Mouse (Mus musculus): ENCODE measurements around the gene Gm12248. TPM values are rescaled to one million over a fixed set of nuclear protein-coding genes. Genes with fewer than 3 reads are reported as not detected.

Gene Gm12248
- total and polyA plus RNA-seq, 3 experiments = not detected

DNA sequence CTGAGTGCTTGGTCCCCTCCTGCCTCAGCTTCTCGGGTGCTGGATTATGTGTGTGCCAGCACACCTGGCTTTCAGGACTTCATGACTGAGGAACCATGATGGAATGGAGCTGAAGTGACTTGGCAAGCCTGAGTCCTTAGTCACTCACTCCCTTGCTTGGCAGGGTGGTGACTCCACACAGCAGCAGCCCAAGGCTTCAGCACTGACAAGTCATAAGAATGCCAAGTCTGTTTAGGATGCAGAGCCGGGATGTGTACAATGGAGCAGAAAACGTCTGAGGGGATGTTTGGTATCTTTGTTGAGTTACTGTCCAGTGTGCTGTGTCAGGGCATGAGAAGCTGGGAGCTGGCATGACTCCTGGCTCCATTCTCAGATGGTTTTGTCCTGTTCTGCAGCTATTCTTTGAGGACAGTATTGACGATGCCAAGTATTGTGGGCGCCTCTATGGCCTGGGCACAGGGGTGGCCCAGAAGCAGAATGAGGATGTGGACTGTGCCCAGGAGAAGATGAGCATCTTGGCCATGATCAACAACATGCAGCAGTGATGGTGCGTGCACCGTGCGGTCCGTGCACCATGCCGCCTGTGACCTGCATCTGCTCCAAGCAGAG is 24.2 kb upstream of the Gm12248 start:
- H3K4me3 ChIP-seq (replicated peaks in 1 of 3; ENCODE audit: low read depth in 2 of 3, low read length in 2 of 3, poor library complexity in 1 of 3) = no peak overlapping the region
- H3K36me3 ChIP-seq (replicated peaks in 1 of 2; ENCODE audit: control insufficient read depth in 1 of 2, insufficient read depth in 1 of 2, low read length in 1 of 2) = peaks cover 83 to 97% of the 10 kb centered on the region in 2 experiments
- in situ Hi-C loops (cut with MboI; ENCODE audit: low pct_ligation_motif_present, low pct_unique_long_range_greater_than_20kb, low sequenced_read_pairs) (no loop called here), dilution Hi-C loops (cut with MboI; ENCODE audit: extremely low pct_ligation_motif_present, extremely low pct_unique_long_range_greater_than_20kb, low sequenced_read_pairs) (no loop called here)
- H3K79me2 ChIP-seq (replicated peaks; ENCODE audit: control insufficient read depth, extremely low read depth, insufficient read depth, poor library complexity, severe bottlenecking) = peaks cover 7% of the 10 kb centered on the region
- no peaks in the 10 kb centered on the region for H3K9me3 ChIP-seq (replicated peaks; ENCODE audit: low read length)
- no peak overlapping the region for H3K4me2 ChIP-seq (ENCODE audit: insufficient read depth, low read depth, poor library complexity, severe bottlenecking)
- peak overlapping the region; percentile 45; the same call in 1 of the 2 replicates for H3K27ac ChIP-seq (ENCODE audit: insufficient read depth, low read depth)
- DNase-seq (ENCODE audit: extremely low read depth) = no peak
- no peak overlapping the region for H3K9ac ChIP-seq (ENCODE audit: insufficient read depth, low read depth)
- H3K4me1 ChIP-seq (ENCODE audit: control insufficient read depth in 1 of 2, insufficient read depth in 2 of 2) = peaks cover 10 to 11% of the 10 kb centered on the region in 2 experiments; a peak in 3 of 4 replicates
- H3K27me3 ChIP-seq (replicated peaks) = no peaks in the 10 kb centered on the region
- TF ChIP-seq CHD2 (IDR thresholded peaks at IDR 0.05; ENCODE audit: low read length) = no peak

DNA sequence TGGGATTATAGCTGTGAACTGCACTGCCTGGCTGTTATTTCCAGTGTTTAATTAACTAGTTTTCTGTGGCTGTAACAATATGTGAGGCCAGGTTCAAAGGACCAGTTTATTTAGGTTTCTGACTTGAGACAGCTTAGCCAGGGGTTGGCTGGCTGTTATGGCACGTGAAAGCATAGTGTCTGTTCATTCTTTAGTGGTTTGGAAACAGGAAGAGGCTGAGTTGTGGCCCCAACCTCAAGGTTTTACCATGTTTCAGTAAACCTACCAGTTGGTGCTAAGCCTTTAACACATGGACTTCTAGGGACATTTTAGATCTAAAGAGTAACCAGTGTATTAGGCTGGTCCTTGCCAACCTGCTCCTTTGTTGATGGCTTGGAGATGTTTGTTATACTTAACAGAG is 23.6 kb upstream of the Gm12248 start:
- peaks cover 10% of the 10 kb centered on the region for H3K79me2 ChIP-seq (replicated peaks; ENCODE audit: control insufficient read depth, extremely low read depth, insufficient read depth, poor library complexity, severe bottlenecking)
- peaks cover 80 to 95% of the 10 kb centered on the region in 2 experiments for H3K36me3 ChIP-seq (replicated peaks in 1 of 2; ENCODE audit: control insufficient read depth in 1 of 2, insufficient read depth in 1 of 2, low read length in 1 of 2)
- no peak for DNase-seq (ENCODE audit: extremely low read depth)
- dilution Hi-C loops (cut with MboI; ENCODE audit: extremely low pct_ligation_motif_present, extremely low pct_unique_long_range_greater_than_20kb, low sequenced_read_pairs) = no loop called here
- in situ Hi-C loops (cut with MboI; ENCODE audit: low pct_ligation_motif_present, low pct_unique_long_range_greater_than_20kb, low sequenced_read_pairs) = no loop called here
- no peak overlapping the region for H3K4me2 ChIP-seq (ENCODE audit: insufficient read depth, low read depth, poor library complexity, severe bottlenecking)
- peak overlapping the region; percentile 45; the same call in 1 of the 2 replicates for H3K27ac ChIP-seq (ENCODE audit: insufficient read depth, low read depth)
- peaks cover 10 to 11% of the 10 kb centered on the region in 2 experiments; a peak in 3 of 4 replicates for H3K4me1 ChIP-seq (ENCODE audit: control insufficient read depth in 1 of 2, insufficient read depth in 2 of 2)
- no peaks in the 10 kb centered on the region for H3K9me3 ChIP-seq (replicated peaks; ENCODE audit: low read length)
- no peaks in the 10 kb centered on the region for H3K27me3 ChIP-seq (replicated peaks)
- TF ChIP-seq UBTF (IDR thresholded peaks at IDR 0.05; ENCODE audit: low read depth, low read length) = no peak
- peak; percentile 79 for TF ChIP-seq BHLHE40 (IDR thresholded peaks at IDR 0.05; ENCODE audit: low read depth, low read length)
- no peak overlapping the region for H3K9ac ChIP-seq (ENCODE audit: insufficient read depth, low read depth)
- H3K4me3 ChIP-seq (replicated peaks in 1 of 3; ENCODE audit: low read depth in 2 of 3, low read length in 2 of 3, poor library complexity in 1 of 3) = no peak overlapping the region

DNA sequence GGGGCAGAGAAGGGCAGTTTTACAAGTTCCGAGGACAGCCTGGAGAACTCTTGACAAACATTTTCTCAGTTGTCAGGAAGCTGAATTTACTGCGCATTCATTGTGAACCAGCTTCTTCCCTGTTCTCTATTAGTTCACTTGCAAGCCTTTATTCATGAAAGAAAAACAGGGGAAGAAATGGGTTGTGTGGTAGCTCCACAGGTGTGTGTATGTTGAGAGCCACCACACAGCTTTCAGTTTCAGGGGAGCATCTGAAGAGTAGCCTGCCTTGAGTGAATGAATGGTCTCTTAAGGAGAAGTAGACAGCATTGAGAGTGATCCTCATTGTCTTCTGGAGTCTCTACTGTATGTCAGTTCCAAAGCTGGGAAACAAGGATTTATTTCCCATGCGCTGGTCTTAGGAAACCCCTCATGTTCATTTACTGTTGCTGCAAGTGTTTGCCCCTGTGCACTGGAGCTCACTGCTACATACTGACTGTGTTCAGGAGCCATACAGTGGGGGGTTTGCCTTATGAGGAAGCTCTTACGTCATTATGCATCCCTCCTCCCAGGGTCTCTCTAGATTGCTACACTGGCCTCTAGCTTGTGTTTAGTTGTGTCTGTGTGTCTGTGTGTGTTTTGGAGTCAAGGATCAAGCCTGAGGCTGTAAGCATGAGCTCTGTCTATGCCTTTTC is 14.9 kb upstream of the Gm12248 start:
- H3K79me2 ChIP-seq (replicated peaks; ENCODE audit: control insufficient read depth, extremely low read depth, insufficient read depth, poor library complexity, severe bottlenecking) = peaks cover 71% of the 10 kb centered on the region
- peak overlapping the region; percentile 92 for H3K4me2 ChIP-seq (ENCODE audit: insufficient read depth, low read depth, poor library complexity, severe bottlenecking)
- dilution Hi-C loops (cut with MboI; ENCODE audit: extremely low pct_ligation_motif_present, extremely low pct_unique_long_range_greater_than_20kb, low sequenced_read_pairs) (no loop called here), in situ Hi-C loops (cut with MboI; ENCODE audit: low pct_ligation_motif_present, low pct_unique_long_range_greater_than_20kb, low sequenced_read_pairs) (no loop called here)
- H3K36me3 ChIP-seq (replicated peaks in 1 of 2; ENCODE audit: control insufficient read depth in 1 of 2, insufficient read depth in 1 of 2, low read length in 1 of 2) = peaks cover 21 to 52% of the 10 kb centered on the region in 2 experiments
- peaks cover 13 to 54% of the 10 kb centered on the region in 2 experiments for H3K4me1 ChIP-seq (ENCODE audit: control insufficient read depth in 1 of 2, insufficient read depth in 2 of 2)
- H3K27me3 ChIP-seq (replicated peaks) = no peaks in the 10 kb centered on the region
- peak overlapping the region in 2 of 3 experiments; percentile 26 to 51 for H3K4me3 ChIP-seq (replicated peaks in 1 of 3; ENCODE audit: low read depth in 2 of 3, low read length in 2 of 3, poor library complexity in 1 of 3)
- H3K9me3 ChIP-seq (replicated peaks; ENCODE audit: low read length) = no peaks in the 10 kb centered on the region
- peak overlapping the region; percentile 86 for H3K27ac ChIP-seq (ENCODE audit: insufficient read depth, low read depth)
- TF ChIP-seq BHLHE40 (IDR thresholded peaks at IDR 0.05; ENCODE audit: low read depth, low read length) (0 out of 2 replicates have a peak, but pooled peaks have one; percentile 32), ZNF384 (IDR thresholded peaks at IDR 0.05; ENCODE audit: low read depth, low read length) (no peak), MAZ (IDR thresholded peaks at IDR 0.05; ENCODE audit: low read depth, low read length) (0 out of 2 replicates have a peak, but pooled peaks have one; percentile 33), MAX (IDR thresholded peaks at IDR 0.05; ENCODE audit: low read length) (peak; percentile 15), EP300 (IDR thresholded peaks at IDR 0.05; ENCODE audit: low read length) (peak; percentile 76), SIN3A (IDR thresholded peaks at IDR 0.05; ENCODE audit: low read length) (peak; percentile 77; the same call in 1 of the 2 replicates), ZC3H11A (IDR thresholded peaks at IDR 0.05; ENCODE audit: low read depth, low read length) (no peak), MXI1 (IDR thresholded peaks at IDR 0.05; ENCODE audit: low read depth, low read length) (peak; percentile 66; the same call in 1 of the 2 replicates), TCF12 (IDR thresholded peaks at IDR 0.05; ENCODE audit: low read depth, low read length) (peak; percentile 65), USF2 (conservative IDR thresholded peaks at IDR 0.05; ENCODE audit: low read depth, low read length) (no peak), HCFC1 (IDR thresholded peaks at IDR 0.05; ENCODE audit: low read depth, low read length) (peak; percentile 57), JUN (IDR thresholded peaks at IDR 0.05; ENCODE audit: insufficient read depth, low read depth, low read length) (no peak), MYC (IDR thresholded peaks at IDR 0.05; ENCODE audit: low read depth, low read length) (no peak), MEF2A (IDR thresholded peaks at IDR 0.05; ENCODE audit: borderline replicate concordance, low read depth, low read length) (0 out of 2 replicates have a peak, but pooled peaks have one; percentile 18), JUND (conservative IDR thresholded peaks at IDR 0.05; ENCODE audit: low read depth, low read length) (0 out of 2 replicates have a peak, but pooled peaks have one; percentile 39), CHD2 (IDR thresholded peaks at IDR 0.05; ENCODE audit: low read length) (0 out of 2 replicates have a peak, but pooled peaks have one; percentile 43), RCOR1 (conservative IDR thresholded peaks at IDR 0.05; ENCODE audit: low read depth, low read length) (0 out of 2 replicates have a peak, but pooled peaks have one; percentile 20), ELF1 (IDR thresholded peaks at IDR 0.05; ENCODE audit: low read depth, low read length) (peak; percentile 46; the same call in 1 of the 2 replicates), IRF4 (IDR thresholded peaks at IDR 0.05; ENCODE audit: low read depth, low read length) (peak; percentile 77)
- H3K9ac ChIP-seq (ENCODE audit: insufficient read depth, low read depth) = peak overlapping the region; percentile 41
- peak; percentile 47 for DNase-seq (ENCODE audit: extremely low read depth)

Measured in CH12.LX (cell line).